Mouse (Mus musculus) heart, embryonic 12.5 days (tissue): ENCODE results near the gene Zbtb45. TPM values are rescaled to one million over a fixed set of nuclear protein-coding genes. Genes with fewer than 3 reads are reported as not detected.

Experiments used
- ATAC-seq: fragments of 200-750 bp; cut with Nextera tagmentation; 2 replicates; pipeline ENCODE4 v1.8.0; 2017; ENCODE audit warnings: moderate TSS enrichment, moderate library complexity; ENCODE audit not compliant: insufficient number of reproducible peaks, low FRiP score
- H3K27ac ChIP-seq: fragments of 300-500 bp; sonication (generic); 2 replicates; pipeline ENCODE4 v1.5.1; 2016; ENCODE audit warnings: mild to moderate bottlenecking, moderate library complexity; ENCODE audit not compliant: poor library complexity, severe bottlenecking
- H3K27me3 ChIP-seq: fragments of 300-500 bp; sonication (generic); replicated peaks from 2 replicates; pipeline ENCODE4 v1.6.1; 2016; ENCODE audit warnings: mild to moderate bottlenecking, moderate library complexity
- H3K36me3 ChIP-seq: fragments of 300-500 bp; sonication (generic); 2 replicates; pipeline ENCODE4 v1.6.1; 2016; ENCODE audit warnings: mild to moderate bottlenecking, moderate library complexity
- H3K4me1 ChIP-seq: fragments of 300-500 bp; sonication (generic); replicated peaks from 2 replicates; pipeline ENCODE4 v1.6.1; 2016; ENCODE audit warnings: mild to moderate bottlenecking
- H3K4me2 ChIP-seq: fragments of 300-500 bp; sonication (generic); 2 replicates; pipeline ENCODE4 v1.6.1; 2016; ENCODE audit warnings: mild to moderate bottlenecking, moderate library complexity
- H3K4me3 ChIP-seq: fragments of 300-500 bp; sonication (generic); 2 replicates; pipeline ENCODE4 v1.5.1; 2016; ENCODE audit warnings: mild to moderate bottlenecking
- H3K9ac ChIP-seq: fragments of 300-500 bp; sonication (generic); 2 replicates; pipeline ENCODE4 v1.6.1; 2016; ENCODE audit warnings: mild to moderate bottlenecking, moderate library complexity
- H3K9me3 ChIP-seq: fragments of 300-500 bp; sonication (generic); replicated peaks from 2 replicates; pipeline ENCODE4 v1.6.1; 2016; ENCODE audit warnings: mild to moderate bottlenecking, moderate library complexity
- WGBS: fragments of 180-500 bp; shearing (Covaris S2); methylation state at CpG from one replicate; pipeline ENCODE4 v1.1.7; 2016; 5-methylcytosine and 5-hydroxymethylcytosine counted together
- polyA plus RNA-seq: library from polyadenylated mRNA; unstranded; fragments of >200 nt; fragmentation: Nextera tagmentation; extraction: Ambion mirVana; gene quantifications from 2 replicates; pipeline ENCODE4 v1.2.1, GENCODE M21; 2016

The Zbtb45 gene
- polyA plus RNA-seq, 1 experiment from 2014 or later = 16.2 TPM

DNA sequence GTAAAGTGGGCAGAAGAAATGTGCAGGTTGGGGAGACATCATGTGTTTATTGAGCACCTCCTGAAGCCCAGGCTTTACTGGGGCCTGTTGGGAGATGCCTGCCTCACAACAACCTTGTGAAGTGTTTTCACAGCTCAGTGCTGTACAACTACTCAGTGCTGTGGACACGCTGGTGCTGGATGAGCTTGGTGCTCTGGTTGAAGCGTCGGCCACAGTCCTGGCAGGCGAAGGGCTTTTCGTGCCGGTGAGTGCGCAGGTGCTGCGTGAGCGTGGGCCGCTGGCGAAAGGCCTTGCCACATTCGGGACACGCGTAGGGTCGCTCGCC, 33.2 kb upstream of the Zbtb45 start:
- peaks cover 45% of the 10 kb centered on the region for H3K27me3 ChIP-seq
- H3K36me3 ChIP-seq = no peaks in the 10 kb centered on the region
- ATAC-seq = no peak
- 40% methylated on average over 16 of the region's 16 CpGs for WGBS
- peak overlapping the region; percentile 80 for H3K4me2 ChIP-seq
- H3K9me3 ChIP-seq = peaks cover 10% of the 10 kb centered on the region
- peak overlapping the region; percentile 49 for H3K4me3 ChIP-seq
- no peak overlapping the region; the same call in 1 of the 2 replicates for H3K9ac ChIP-seq
- peaks cover 24% of the 10 kb centered on the region for H3K4me1 ChIP-seq
- H3K27ac ChIP-seq = no peak overlapping the region

- Histone ChIP-seq H3K27ac (no peak overlapping the region), H3K27me3 (peaks cover 45% of the 10 kb centered on the region), H3K36me3 (no peaks in the 10 kb centered on the region), H3K9ac (no peak overlapping the region), H3K9me3 (peaks cover 10% of the 10 kb centered on the region), H3K4me3 (no peak overlapping the region), H3K4me1 (peaks cover 24% of the 10 kb centered on the region), H3K4me2 (no peak overlapping the region)
- ATAC-seq = no peak
- WGBS = 70% methylated on average over 6 of the region's 6 CpGs
These were observed 32.7 kb upstream of the Zbtb45 start for GRCm38 (mm10) chr7:13042511-13042910.

GRCm38 (mm10) chr7:13041256-13041655, 31.4 kb upstream of the Zbtb45 start:
- WGBS = 44% methylated on average over 1 of the region's 1 CpGs
- peaks cover 45% of the 10 kb centered on the region for H3K27me3 ChIP-seq
- no peak overlapping the region for H3K9ac ChIP-seq
- no peak for ATAC-seq
- peaks cover 1% of the 10 kb centered on the region for H3K36me3 ChIP-seq
- H3K27ac ChIP-seq = no peak overlapping the region
- peaks cover 30% of the 10 kb centered on the region for H3K4me1 ChIP-seq
- no peak overlapping the region for H3K4me2 ChIP-seq
- no peak overlapping the region for H3K4me3 ChIP-seq
- peaks cover 10% of the 10 kb centered on the region for H3K9me3 ChIP-seq

GRCm38 (mm10) chr7:13039181-13039580, 29.3 kb upstream of the Zbtb45 start:
- Histone ChIP-seq H3K27ac (peak overlapping the region; percentile 99; the same call in 1 of the 2 replicates), H3K36me3 (peaks cover 15% of the 10 kb centered on the region), H3K4me3 (peak overlapping the region; percentile 85), H3K9me3 (peaks cover 10% of the 10 kb centered on the region), H3K4me2 (peak overlapping the region; percentile 91), H3K4me1 (peaks cover 39% of the 10 kb centered on the region), H3K9ac (peak overlapping the region; percentile 97), H3K27me3 (peaks cover 30% of the 10 kb centered on the region)
- 65% methylated on average over 1 of the region's 1 CpGs for WGBS
- ATAC-seq = no peak

DNA sequence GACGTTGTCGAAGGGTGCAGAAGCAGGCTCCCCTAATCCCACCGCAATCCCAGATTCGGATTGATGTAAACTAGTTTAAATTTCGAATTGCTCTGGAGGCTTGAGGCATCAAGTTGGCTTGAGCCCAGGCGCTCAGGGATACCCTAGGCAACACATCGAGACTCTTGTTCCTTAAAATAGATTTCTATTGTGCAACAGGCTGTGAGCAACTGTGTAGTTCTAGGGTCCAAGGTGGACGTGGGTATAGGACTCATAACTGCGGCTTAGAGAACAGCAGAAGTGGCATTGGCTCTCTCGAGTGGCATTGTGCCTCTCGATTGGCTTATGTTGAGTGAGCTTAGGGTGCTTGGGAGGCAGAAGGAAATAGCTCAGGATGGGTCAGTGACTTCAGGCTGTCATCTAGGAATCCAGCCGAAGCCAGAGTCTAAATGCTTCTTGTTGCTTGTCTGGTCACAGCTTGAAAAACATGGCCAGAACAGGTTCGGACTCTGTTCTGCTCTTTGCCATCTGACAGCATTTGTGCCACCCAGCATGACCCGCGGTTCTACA, 28.9 kb upstream of the Zbtb45 start:
- Histone ChIP-seq H3K36me3 (peaks cover 15% of the 10 kb centered on the region), H3K4me1 (peaks cover 38% of the 10 kb centered on the region), H3K9ac (peak overlapping the region; percentile 97), H3K9me3 (peaks cover 10% of the 10 kb centered on the region), H3K27me3 (peaks cover 25% of the 10 kb centered on the region), H3K4me2 (peak overlapping the region; percentile 91), H3K27ac (peak overlapping the region; percentile 99), H3K4me3 (peak overlapping the region; percentile 85)
- WGBS = 16% methylated on average over 15 of the region's 15 CpGs
- ATAC-seq = no peak

- Histone ChIP-seq H3K4me1 (peaks cover 38% of the 10 kb centered on the region), H3K4me3 (peak within 1 kb of the TSS; percentile 85), H3K36me3 (peaks cover 21% of the 10 kb centered on the region), H3K27me3 (peaks cover 19% of the 10 kb centered on the region), H3K4me2 (peak within 1 kb of the TSS; percentile 91), H3K27ac (peak within 1 kb of the TSS; percentile 99), H3K9ac (peak within 1 kb of the TSS; percentile 97), H3K9me3 (peaks cover 5% of the 10 kb centered on the region; the same call in 1 of the 2 replicates)
- WGBS = under 1% methylated on average over 61 of the region's 65 CpGs
- peak; percentile 94 for ATAC-seq
These were observed 28.2 kb upstream of the Zbtb45 start, which contains the start of gene Ube2m for GRCm38 (mm10) chr7:13037901-13038555. Gene Ube2m (minus strand): TSS chr7:13038275.

GRCm38 (mm10) chr7:13037366-13037765, 27.5 kb upstream of the Zbtb45 start:
- Histone ChIP-seq H3K27ac (peak overlapping the region; percentile 99), H3K9ac (peak overlapping the region; percentile 97), H3K9me3 (no peaks in the 10 kb centered on the region), H3K36me3 (peaks cover 28% of the 10 kb centered on the region), H3K4me2 (peak overlapping the region; percentile 91), H3K4me3 (peak overlapping the region; percentile 85), H3K4me1 (peaks cover 42% of the 10 kb centered on the region), H3K27me3 (peaks cover 12% of the 10 kb centered on the region)
- peak; percentile 12; the same call in 1 of the 2 replicates for ATAC-seq
- under 1% methylated on average over 31 of the region's 33 CpGs for WGBS

- Histone ChIP-seq H3K4me2 (peak overlapping the region; percentile 91), H3K9me3 (no peaks in the 10 kb centered on the region), H3K4me1 (peaks cover 42% of the 10 kb centered on the region), H3K4me3 (peak overlapping the region; percentile 85), H3K36me3 (peaks cover 34% of the 10 kb centered on the region), H3K9ac (peak overlapping the region; percentile 97), H3K27ac (peak overlapping the region; percentile 99), H3K27me3 (peaks cover 7% of the 10 kb centered on the region)
- 29% methylated on average over 4 of the region's 4 CpGs for WGBS
- ATAC-seq = no peak
These were observed 27.0 kb upstream of the Zbtb45 start for GRCm38 (mm10) chr7:13036806-13037205.

GRCm38 (mm10) chr7:13035211-13035855, 25.5 kb upstream of the Zbtb45 start:
- Histone ChIP-seq H3K4me2 (peak overlapping the region; percentile 91), H3K9me3 (no peaks in the 10 kb centered on the region), H3K4me1 (peaks cover 42% of the 10 kb centered on the region), H3K27ac (peak overlapping the region; percentile 85), H3K36me3 (peaks cover 47% of the 10 kb centered on the region), H3K4me3 (peak overlapping the region; percentile 65), H3K27me3 (no peaks in the 10 kb centered on the region), H3K9ac (0 out of 2 replicates have a peak overlapping the region, but pooled peaks have one; percentile 84)
- ATAC-seq = no peak
- WGBS = 89% methylated on average over 17 of the region's 17 CpGs

GRCm38 (mm10) chr7:13034148-13034977, 24.5 kb upstream of the Zbtb45 start, which contains the start of gene Chmp2a:
Gene Chmp2a (minus strand): TSS chr7:13034807.
- no peaks in the 10 kb centered on the region for H3K27me3 ChIP-seq
- peaks cover 41% of the 10 kb centered on the region for H3K4me1 ChIP-seq
- H3K4me3 ChIP-seq = peak within 1 kb of the TSS; percentile 65
- ATAC-seq = peak; percentile 81
- H3K4me2 ChIP-seq = peak within 1 kb of the TSS; percentile 91
- under 1% methylated on average over 45 of the region's 45 CpGs for WGBS
- no peaks in the 10 kb centered on the region for H3K9me3 ChIP-seq
- H3K36me3 ChIP-seq = peaks cover 57% of the 10 kb centered on the region
- H3K27ac ChIP-seq = peak within 1 kb of the TSS; percentile 85
- H3K9ac ChIP-seq = peak within 1 kb of the TSS; percentile 84
